Comparison of ENCODE assay signal across 8 mouse cellular contexts in genomic region chr8:71591471-71592373, GRCm38 (mm10). TPM values are rescaled to one million over a fixed set of nuclear protein-coding genes. Genes with fewer than 3 reads are reported as not detected.
A peak's percentile ranks its signal among the peaks of the same experiment; 100 is the strongest.
DNase-seq lines count a peak whose midpoint lies in the region; ATAC-seq and TF ChIP-seq lines count a peak whose summit lies in the region.

Pgls (plus strand) TSS chr8:71592176.

- no peaks in the 10 kb centered on the region for H3K27me3 ChIP-seq in hindbrain, postnatal 0 days (ENCODE audit: insufficient read depth, low read length)
- no peaks in the 10 kb centered on the region for H3K27me3 ChIP-seq in megakaryocyte, embryonic 14.5 days (replicated peaks)

- H3K27ac ChIP-seq in gastrocnemius, adult 2 months: peak within 1 kb of the TSS; percentile 98
- H3K27ac ChIP-seq in hindbrain, postnatal 0 days: peak within 1 kb of the TSS; percentile 98

- peak within 1 kb of the TSS; percentile 84 for H3K4me2 ChIP-seq in hindbrain, postnatal 0 days (ENCODE audit: low read depth, low read length)

- peak; percentile 83 for ATAC-seq in hindbrain, postnatal 0 days

- H3K4me1 ChIP-seq in hindbrain, postnatal 0 days (ENCODE audit: insufficient read depth, low read length): peaks cover 11% of the 10 kb centered on the region
- peaks cover 64% of the 10 kb centered on the region for H3K4me1 ChIP-seq in megakaryocyte, embryonic 14.5 days

- no peaks in the 10 kb centered on the region for H3K36me3 ChIP-seq in hindbrain, postnatal 0 days (ENCODE audit: insufficient read depth, low read length)
- peaks cover 45% of the 10 kb centered on the region for H3K36me3 ChIP-seq in megakaryocyte, embryonic 14.5 days (replicated peaks; ENCODE audit: low read length)

- TF ChIP-seq CTCF in gastrocnemius, adult 2 months (IDR thresholded peaks at IDR 0.05): no peak
- TF ChIP-seq CTCF in hindbrain, postnatal 0 days (IDR thresholded peaks at IDR 0.05; ENCODE audit: low read depth): no peak

- peak; percentile 95 for DNase-seq in WW6 (ENCODE audit: low read depth, low spot score)
- peak; percentile 92 to 95 for DNase-seq in cerebellum, postnatal 4 days (ENCODE audit: low spot score in 2 of 2)
- peak; percentile 98 for DNase-seq in gastrocnemius, adult 2 months
- peak; percentile 98 for DNase-seq in hindbrain, postnatal 0 days (ENCODE audit: low spot score)
- DNase-seq in left cerebral cortex, adult 8-10 months (ENCODE audit: low spot score in 2 of 2): peak; percentile 95 to 96
- DNase-seq in right cerebral cortex, postnatal 10 days (ENCODE audit: low spot score in 2 of 2): peak; percentile 97 to 98
- DNase-seq in urinary bladder, postnatal 25 days (ENCODE audit: low spot score): peak; percentile 93

- WGBS in hindbrain, postnatal 0 days: under 1% methylated on average over 71 of the region's 71 CpGs

- peak within 1 kb of the TSS; percentile 84 for H3K9ac ChIP-seq in hindbrain, postnatal 0 days (replicated peaks; ENCODE audit: low read length)

- H3K9me3 ChIP-seq in hindbrain, postnatal 0 days (ENCODE audit: low read length): no peaks in the 10 kb centered on the region
- no peaks in the 10 kb centered on the region for H3K9me3 ChIP-seq in megakaryocyte, embryonic 14.5 days

- intact Hi-C loops in gastrocnemius, adult 2 months (cut with DNase I): loop anchor here (2.0 kb wide), 1 partner anchor 37 kb away; no protein-coding TSS in a partner anchor

- peak within 1 kb of the TSS; percentile 76 for H3K4me3 ChIP-seq in gastrocnemius, adult 2 months
- peak within 1 kb of the TSS; percentile 71 for H3K4me3 ChIP-seq in hindbrain, postnatal 0 days (ENCODE audit: low read length)
- H3K4me3 ChIP-seq in megakaryocyte, embryonic 14.5 days (replicated peaks): peak within 1 kb of the TSS; percentile 99

RNA-seq across cellular contexts. Expression of gene Pgls, which starts in this region (rescaled TPM):
- total RNA-seq in gastrocnemius, adult 2 months (2021): 10 to 100 TPM; 19.3 to 28.6 TPM
- total RNA-seq in hindbrain, postnatal 0 days (2014; rRNA removed): 344 and 379 TPM in 2 replicates
- 272 and 275 TPM in 2 replicates for polyA plus RNA-seq in hindbrain, postnatal 0 days (2015; fragmentation: Nextera tagmentation; extraction: Ambion mirVana)
- 10 to 100 TPM; 28.7 to 31.1 (median 29.3) TPM for total RNA-seq in left cerebral cortex, adult 8-10 months (2022)
- polyA plus RNA-seq in megakaryocyte, embryonic 14.5 days (2012; ENCODE audit: insufficient read depth, low replicate concordance): 330 and 634 TPM in 2 replicates

Comparison
In these comparisons a context has a peak if more than half of its experiments do, and no peak if none do; other contexts are left out.
1. Peak in every context shown above with its lines: DNase-seq, ATAC-seq, H3K4me3 ChIP-seq and H3K27ac ChIP-seq.
2. RNA of gene Pgls (total RNA-seq): 344 to 379 TPM in hindbrain, postnatal 0 days; 28.7 to 31.1 TPM in left cerebral cortex, adult 8-10 months and 19.3 to 28.6 TPM in gastrocnemius, adult 2 months; every median in the first group is over 10 times any median in the second.